Mouse (Mus musculus) myocyte (in vitro differentiated cells): ENCODE results near the gene Cplx3. TPM values are rescaled to one million over a fixed set of nuclear protein-coding genes. Genes with fewer than 3 reads are reported as not detected.

Source experiments
- H3K27me3 ChIP-seq: one replicate; pipeline ENCODE4 v1.6.1; 2011; ENCODE audit not compliant: control insufficient read depth, insufficient read depth, insufficient read length
- H3K36me3 ChIP-seq: one replicate; pipeline ENCODE4 v1.6.1; 2011; ENCODE audit not compliant: control insufficient read depth, insufficient read depth
- H3K4me2 ChIP-seq: one replicate; pipeline ENCODE4 v1.6.1; 2011; ENCODE audit warnings: low read depth, control low read depth
- H3K4me3 ChIP-seq: one replicate; pipeline ENCODE4 v1.5.1; 2011; ENCODE audit warnings: mild to moderate bottlenecking, control low read depth, moderate library complexity
- H3K79me2 ChIP-seq: one replicate; pipeline ENCODE4 v1.6.1; 2011; ENCODE audit not compliant: control insufficient read depth, insufficient read depth
- H3ac ChIP-seq: one replicate; pipeline ENCODE4 v1.6.1; 2011; ENCODE audit not compliant: control insufficient read depth, insufficient read length
- CEBPB ChIP-seq: IDR thresholded peaks from 2 replicates; pipeline ENCODE4 v1.6.1; 2011; ENCODE audit warnings: mild to moderate bottlenecking, moderate library complexity; ENCODE audit not compliant: poor library complexity, insufficient read depth, severe bottlenecking
- E2F4 ChIP-seq: IDR thresholded peaks from one replicate; pipeline ENCODE4 v1.6.1; 2011; ENCODE audit warnings: mild to moderate bottlenecking, control low read depth, moderate library complexity; ENCODE audit not compliant: insufficient read depth
- MAX ChIP-seq: IDR thresholded peaks from one replicate; pipeline ENCODE4 v1.6.1; 2011; ENCODE audit warnings: low read depth, mild to moderate bottlenecking, control low read depth
- MYOD1 ChIP-seq, 3 experiments: IDR thresholded peaks; one replicate each; pipeline ENCODE4 v1.6.1; 2011; ENCODE audit warnings: control low read depth in 2 of 3, low read depth in 2 of 3, mild to moderate bottlenecking in 2 of 3, moderate library complexity in 1 of 3; ENCODE audit not compliant: insufficient read length in 2 of 3, control insufficient read depth in 1 of 3
- MYOG ChIP-seq, 3 experiments: IDR thresholded peaks; one replicate each; pipeline ENCODE4 v1.6.1; 2011; ENCODE audit warnings: control low read depth in 2 of 3, low read depth in 2 of 3, mild to moderate bottlenecking in 2 of 3; ENCODE audit not compliant: insufficient read length in 2 of 3, control insufficient read depth in 1 of 3, insufficient read depth in 1 of 3
- POLR2A ChIP-seq: IDR thresholded peaks from one replicate; pipeline ENCODE4 v1.6.1; 2011; ENCODE audit warnings: low read depth, mild to moderate bottlenecking, control low read depth, moderate library complexity; ENCODE audit not compliant: insufficient read length
- POLR2AphosphoS2 ChIP-seq: IDR thresholded peaks from one replicate; pipeline ENCODE4 v1.6.1; 2011; ENCODE audit warnings: low read depth, control low read depth; ENCODE audit not compliant: insufficient read length
- REST ChIP-seq: IDR thresholded peaks from one replicate; pipeline ENCODE4 v1.6.1; 2011; ENCODE audit warnings: mild to moderate bottlenecking, control low read depth, moderate library complexity; ENCODE audit not compliant: insufficient read depth, insufficient read length
- SRF ChIP-seq: IDR thresholded peaks from one replicate; pipeline ENCODE4 v1.6.1; 2011; ENCODE audit warnings: low read depth; ENCODE audit not compliant: control insufficient read depth, insufficient read length
- TCF12 ChIP-seq: IDR thresholded peaks from one replicate; pipeline ENCODE4 v1.6.1; 2011; ENCODE audit warnings: mild to moderate bottlenecking, control low read depth; ENCODE audit not compliant: poor library complexity, insufficient read depth, severe bottlenecking
- TCF3 ChIP-seq: IDR thresholded peaks from one replicate; pipeline ENCODE4 v1.6.1; 2011; ENCODE audit warnings: low read depth, control low read depth; ENCODE audit not compliant: insufficient read length
- USF1 ChIP-seq: IDR thresholded peaks from one replicate; pipeline ENCODE4 v1.6.1; 2011; ENCODE audit warnings: low read depth, mild to moderate bottlenecking, control low read depth, moderate library complexity
- polyA plus RNA-seq: library from polyadenylated mRNA; unstranded; fragments of >200 nt; fragmentation: generic; extraction: Trizol; gene quantifications from one replicate; pipeline ENCODE4 v1.2.1, GENCODE M21; 2012; ENCODE audit warnings: missing spikeins

Gene Cplx3
- polyA plus RNA-seq, 1 experiment: 0.23 TPM

DNA sequence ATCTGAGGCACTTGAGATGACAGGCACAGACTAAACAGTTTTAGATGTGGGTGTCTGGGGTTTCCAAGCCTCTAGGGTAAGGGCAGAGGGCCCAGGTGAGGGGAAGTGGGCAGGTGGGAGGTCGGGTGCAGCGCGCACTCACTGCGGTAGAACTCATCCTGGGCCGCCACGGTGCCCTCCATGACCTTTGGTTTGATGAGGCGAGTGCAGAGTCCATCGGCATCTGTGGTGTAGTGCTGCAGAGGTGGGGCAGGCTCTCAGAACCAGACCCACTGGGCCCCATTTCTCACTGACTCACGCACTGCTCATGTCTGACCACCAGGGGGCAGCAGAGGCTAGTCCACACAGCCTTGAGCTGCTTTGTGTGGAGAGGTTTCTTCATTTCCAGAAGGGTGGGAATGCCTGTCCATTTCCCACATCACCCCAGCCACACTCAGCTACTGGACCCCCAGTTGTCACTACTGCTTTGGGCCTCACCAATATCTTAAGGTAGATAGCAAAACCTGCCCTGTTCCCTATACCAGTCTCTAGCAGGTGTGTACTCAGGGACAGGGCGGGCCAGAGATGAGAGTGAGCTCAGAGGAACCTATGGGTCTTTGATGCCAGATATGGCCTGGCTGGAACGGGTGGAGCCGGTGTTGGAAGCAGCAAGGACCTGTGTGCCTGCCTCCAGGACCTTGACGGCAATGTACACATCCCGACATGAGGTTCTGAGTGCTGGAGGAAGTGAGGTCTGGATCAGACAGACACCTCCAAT lies 23.2 kb upstream of the Cplx3 start:
- Histone ChIP-seq H3K27me3 (no peaks in the 10 kb centered on the region), H3ac (no peak overlapping the region), H3K79me2 (peaks cover 22% of the 10 kb centered on the region), H3K4me3 (no peak overlapping the region), H3K36me3 (peaks cover 15% of the 10 kb centered on the region), H3K4me2 (no peak overlapping the region)
- TF ChIP-seq TCF12 (no peak), USF1 (no peak), CEBPB (no peak), E2F4 (no peak), POLR2AphosphoS2 (no peak), MYOD1 (IDR thresholded peaks at IDR 0.05; ENCODE audit: control insufficient read depth in 1 of 3, insufficient read length in 2 of 3, low read depth in 2 of 3) (no peak), REST (no peak)

DNA sequence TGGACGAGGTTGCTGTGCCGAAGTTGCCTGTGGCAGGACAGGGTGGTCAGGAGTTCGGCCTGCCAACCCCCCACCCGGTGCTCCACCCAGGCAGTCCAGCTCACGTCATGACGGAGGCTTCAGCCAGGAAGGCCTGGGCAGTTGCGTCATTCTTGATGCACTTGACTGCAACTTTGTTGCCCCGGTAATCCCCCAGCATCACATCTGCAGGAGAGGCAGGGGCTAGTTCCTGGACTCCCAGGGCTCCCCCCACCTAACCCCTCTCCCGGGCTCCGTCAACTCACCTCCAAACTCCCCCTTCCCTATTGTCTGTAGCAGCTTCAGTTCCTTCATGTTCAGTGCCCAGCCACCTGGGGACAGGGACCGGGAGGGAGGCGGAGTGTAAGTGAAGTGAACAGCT lies 22.6 kb upstream of the Cplx3 start:
- no peak overlapping the region for H3K4me2 ChIP-seq
- no peaks in the 10 kb centered on the region for H3K27me3 ChIP-seq
- no peak overlapping the region for H3K4me3 ChIP-seq

DNA sequence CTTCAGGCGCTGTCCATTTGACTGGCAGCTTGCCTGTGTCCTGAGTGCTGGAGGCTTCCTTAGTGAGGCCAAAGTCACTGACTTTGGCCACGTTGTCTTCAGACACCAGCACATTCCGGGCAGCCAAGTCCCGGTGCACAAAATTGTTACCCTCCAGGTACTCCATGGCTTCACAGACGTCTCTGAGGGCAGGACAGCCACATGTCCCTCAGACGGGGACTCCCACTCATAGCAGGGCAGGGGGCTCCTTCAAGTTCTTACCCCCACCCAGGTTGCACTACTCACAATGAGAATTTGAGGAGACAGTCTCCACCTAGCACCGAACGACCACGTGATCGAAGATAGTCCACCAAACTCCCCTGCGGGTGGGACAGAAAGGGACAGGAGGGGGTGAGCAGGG lies 21.8 kb upstream of the Cplx3 start:
- H3K79me2 ChIP-seq: peaks cover 14% of the 10 kb centered on the region
- no peak overlapping the region for H3K4me3 ChIP-seq
- TF ChIP-seq USF1 (no peak), TCF3 (no peak), POLR2AphosphoS2 (no peak), E2F4 (no peak), CEBPB (no peak), TCF12 (no peak), MYOD1 (IDR thresholded peaks at IDR 0.05; ENCODE audit: control insufficient read depth in 1 of 3, insufficient read length in 2 of 3, low read depth in 2 of 3) (no peak), SRF (no peak), POLR2A (no peak), MAX (no peak), MYOG (IDR thresholded peaks at IDR 0.05; ENCODE audit: control insufficient read depth in 1 of 3, insufficient read depth in 1 of 3, insufficient read length in 2 of 3, low read depth in 2 of 3) (no peak), REST (no peak)
- no peaks in the 10 kb centered on the region for H3K27me3 ChIP-seq
- peaks cover 15% of the 10 kb centered on the region for H3K36me3 ChIP-seq
- H3K4me2 ChIP-seq: no peak overlapping the region
- H3ac ChIP-seq: no peak overlapping the region

More for the DNA sequence above, 22.6 kb upstream of the Cplx3 start:
- Histone ChIP-seq H3K79me2 (peaks cover 18% of the 10 kb centered on the region), H3K36me3 (peaks cover 15% of the 10 kb centered on the region), H3ac (no peak overlapping the region)
- TF ChIP-seq TCF12: no peak

GRCm38 (mm10) chr9:57627191-57627590 lies 21.1 kb upstream of the Cplx3 start:
- Histone ChIP-seq H3K27me3 (no peaks in the 10 kb centered on the region), H3K4me3 (no peak overlapping the region), H3K4me2 (no peak overlapping the region), H3ac (no peak overlapping the region), H3K36me3 (peaks cover 15% of the 10 kb centered on the region), H3K79me2 (peaks cover 7% of the 10 kb centered on the region)
- TF ChIP-seq CEBPB (no peak), SRF (no peak), TCF12 (no peak), POLR2AphosphoS2 (no peak), E2F4 (no peak), TCF3 (no peak), MYOD1 (IDR thresholded peaks at IDR 0.05; ENCODE audit: control insufficient read depth in 1 of 3, insufficient read length in 2 of 3, low read depth in 2 of 3) (no peak), MAX (no peak), POLR2A (no peak)

DNA sequence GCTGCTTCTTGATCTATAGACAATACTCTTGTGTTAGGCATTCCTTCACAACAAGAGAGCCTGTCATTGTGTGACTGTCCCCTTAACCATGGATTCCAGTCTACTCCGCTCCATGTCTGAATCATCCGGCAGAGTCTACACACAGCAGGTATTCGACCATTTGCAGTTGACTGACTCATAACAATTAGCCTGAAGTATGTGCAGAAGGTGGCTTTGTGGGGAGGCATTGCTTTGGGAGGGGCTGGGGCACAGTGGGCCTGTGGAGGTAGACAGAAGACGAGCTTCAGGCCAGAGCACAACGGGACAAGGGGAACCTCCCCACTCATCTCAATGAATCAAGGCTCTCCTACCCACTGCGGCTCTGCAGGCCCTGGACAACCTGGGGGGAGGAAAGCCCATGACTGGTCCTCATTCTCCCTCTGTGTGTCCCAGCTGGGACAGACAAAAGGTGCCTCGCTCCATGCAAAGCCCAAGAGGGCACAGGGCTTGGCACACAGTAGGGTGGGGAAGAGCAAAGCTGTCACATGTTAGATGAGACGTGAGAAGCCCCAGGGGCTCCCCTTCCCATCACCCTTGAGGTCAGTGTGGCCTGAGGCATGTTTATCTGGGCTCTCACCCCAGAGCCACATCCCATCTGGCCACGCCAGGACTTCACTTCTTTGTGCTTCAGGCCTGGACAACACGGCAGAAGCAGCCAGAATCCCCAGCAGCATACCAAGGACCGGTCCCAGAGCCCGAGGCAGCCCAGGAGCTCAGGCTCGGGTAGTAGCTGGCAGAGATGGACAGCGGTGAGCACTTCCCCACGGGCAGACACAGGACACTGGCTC lies 19.8 kb upstream of the Cplx3 start:
- peaks cover 15% of the 10 kb centered on the region for H3K36me3 ChIP-seq
- TF ChIP-seq MYOD1 (IDR thresholded peaks at IDR 0.05; ENCODE audit: control insufficient read depth in 1 of 3, insufficient read length in 2 of 3, low read depth in 2 of 3) (peak in 1 of 3 experiments; percentile 5), MYOG (IDR thresholded peaks at IDR 0.05; ENCODE audit: control insufficient read depth in 1 of 3, insufficient read depth in 1 of 3, insufficient read length in 2 of 3, low read depth in 2 of 3) (peak in 1 of 3 experiments; percentile 62), MAX (no peak), POLR2AphosphoS2 (no peak), TCF3 (no peak), POLR2A (peak; percentile 38), TCF12 (peak; percentile 29), REST (no peak)
- no peaks in the 10 kb centered on the region for H3K27me3 ChIP-seq
- H3K4me2 ChIP-seq: peak overlapping the region; percentile 52
- no peak overlapping the region for H3ac ChIP-seq
- no peak overlapping the region for H3K4me3 ChIP-seq
- H3K79me2 ChIP-seq: no peaks in the 10 kb centered on the region
